Mouse (Mus musculus): ENCODE results near the gene Riok1. TPM values are rescaled to one million over a fixed set of nuclear protein-coding genes. Genes with fewer than 3 reads are reported as not detected.

Riok1 gene
- total RNA-seq (2014; rRNA removed; ENCODE audit: low replicate concordance) (21.8 and 33.1 TPM in 2 replicates), polyA plus RNA-seq (2015; fragmentation: Nextera tagmentation; extraction: Ambion mirVana) (18.1 and 18.2 TPM in 2 replicates)

- Histone ChIP-seq H3K27ac (ENCODE audit: low read depth) (peak within 1 kb of the TSS; percentile 77), H3K4me1 (ENCODE audit: control insufficient read depth, insufficient read depth) (peaks cover 9% of the 10 kb centered on the region), H3K27me3 (ENCODE audit: control insufficient read depth, insufficient read depth, low read length) (no peaks in the 10 kb centered on the region), H3K4me2 (ENCODE audit: low read depth, low read length) (peak within 1 kb of the TSS; percentile 93), H3K36me3 (replicated peaks; ENCODE audit: control insufficient read depth, insufficient read depth, low read length) (peaks cover 17% of the 10 kb centered on the region), H3K9me3 (replicated peaks; ENCODE audit: control insufficient read depth, low read length) (no peaks in the 10 kb centered on the region), H3K4me3 (ENCODE audit: low read depth, low read length) (peak within 1 kb of the TSS; percentile 82), H3K9ac (replicated peaks; ENCODE audit: low read depth, low read length) (peak within 1 kb of the TSS; percentile 87)
- DNase-seq (ENCODE audit: low spot score) (no peak), ATAC-seq (ENCODE audit: insufficient read depth, low read depth) (peak; percentile 52)
- WGBS = 7% methylated on average over 37 of the region's 37 CpGs
- no peak for TF ChIP-seq EP300 (IDR thresholded peaks at IDR 0.05; ENCODE audit: low read depth)
- TF ChIP-seq CTCF (IDR thresholded peaks at IDR 0.05; ENCODE audit: low read depth) = no peak
Observed at GRCm38 (mm10) chr13:38036343-38037043, at the start of gene Riok1. Gene Riok1 (plus strand): TSS chr13:38036995.

DNA sequence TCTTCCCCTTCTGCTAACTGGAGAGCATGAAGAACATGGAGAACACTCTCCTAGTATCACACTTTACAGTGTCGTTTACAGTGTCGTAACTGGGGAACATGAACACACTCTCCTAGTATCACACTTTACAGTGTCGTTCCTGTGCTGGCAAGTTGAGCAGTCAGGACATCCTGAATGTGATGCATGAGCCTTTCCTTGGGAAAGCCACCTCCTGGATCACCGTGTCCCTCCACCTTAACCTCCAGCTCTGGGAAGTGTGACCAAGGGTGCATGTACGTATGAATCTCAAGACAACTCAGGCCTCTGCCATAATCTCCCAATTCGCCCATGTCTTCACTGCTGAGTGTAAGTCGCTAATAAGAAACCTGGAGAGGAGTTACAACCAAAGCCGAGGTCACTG, 47.1 kb upstream of the Riok1 start:
- Histone ChIP-seq H3K27ac (ENCODE audit: low read depth) (no peak overlapping the region), H3K4me2 (ENCODE audit: low read depth, low read length) (no peak overlapping the region), H3K9me3 (replicated peaks; ENCODE audit: control insufficient read depth, low read length) (no peaks in the 10 kb centered on the region), H3K36me3 (replicated peaks; ENCODE audit: control insufficient read depth, insufficient read depth, low read length) (peaks cover 67% of the 10 kb centered on the region), H3K27me3 (ENCODE audit: control insufficient read depth, insufficient read depth, low read length) (no peaks in the 10 kb centered on the region), H3K4me3 (ENCODE audit: low read depth, low read length) (no peak overlapping the region), H3K9ac (replicated peaks; ENCODE audit: low read depth, low read length) (no peak overlapping the region), H3K4me1 (ENCODE audit: control insufficient read depth, insufficient read depth) (peaks cover 10% of the 10 kb centered on the region)
- no peak for ATAC-seq (ENCODE audit: insufficient read depth, low read depth)
- WGBS = 87% methylated on average over 8 of the region's 8 CpGs
- no peak for TF ChIP-seq EP300 (IDR thresholded peaks at IDR 0.05; ENCODE audit: low read depth)
- TF ChIP-seq CTCF (IDR thresholded peaks at IDR 0.05; ENCODE audit: low read depth) = no peak
- no peak for DNase-seq (ENCODE audit: low spot score)

DNA sequence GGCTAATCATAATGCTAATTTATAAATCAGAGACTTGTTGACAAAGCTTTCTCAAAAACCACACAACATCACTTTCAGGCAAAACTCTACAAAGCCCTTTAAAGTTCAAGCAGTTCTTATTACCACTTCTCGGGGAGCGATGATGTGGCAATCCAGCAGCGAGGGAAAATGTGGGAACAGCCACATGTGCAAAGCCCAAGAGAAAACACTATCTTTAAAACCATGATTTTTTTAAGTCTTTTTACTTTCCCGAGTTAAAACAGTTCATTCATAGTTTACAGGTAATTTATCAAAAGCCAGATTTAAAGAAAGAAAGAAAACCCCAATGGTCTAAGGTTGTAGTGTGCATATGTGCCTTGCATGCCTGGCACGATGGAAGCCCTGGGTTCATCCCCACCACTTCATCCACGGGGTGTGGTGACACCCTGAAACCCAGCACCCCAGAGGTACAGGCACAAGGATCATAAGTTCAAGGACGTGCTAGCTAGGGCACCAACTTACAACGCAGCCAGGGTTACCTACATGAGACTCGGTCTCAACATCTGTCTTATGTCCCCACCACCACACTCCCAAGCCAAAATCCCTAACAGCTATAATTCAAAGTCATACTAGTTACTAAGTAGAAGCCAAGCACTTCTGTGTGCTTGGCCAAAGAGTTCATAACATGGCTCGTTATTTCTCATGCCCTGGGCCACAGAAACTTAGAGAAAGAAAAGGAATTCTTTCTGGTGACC, 44.0 kb upstream of the Riok1 start:
- H3K27ac ChIP-seq (ENCODE audit: low read depth) = peak overlapping the region; percentile 94
- no peaks in the 10 kb centered on the region for H3K27me3 ChIP-seq (ENCODE audit: control insufficient read depth, insufficient read depth, low read length)
- peak overlapping the region; percentile 83 for H3K4me3 ChIP-seq (ENCODE audit: low read depth, low read length)
- ATAC-seq (ENCODE audit: insufficient read depth, low read depth) = no peak
- 10% methylated on average over 10 of the region's 10 CpGs for WGBS
- DNase-seq (ENCODE audit: low spot score) = peak; percentile 12
- H3K4me2 ChIP-seq (ENCODE audit: low read depth, low read length) = peak overlapping the region; percentile 78
- H3K36me3 ChIP-seq (replicated peaks; ENCODE audit: control insufficient read depth, insufficient read depth, low read length) = peaks cover 39% of the 10 kb centered on the region
- no peaks in the 10 kb centered on the region for H3K9me3 ChIP-seq (replicated peaks; ENCODE audit: control insufficient read depth, low read length)
- peaks cover 10% of the 10 kb centered on the region for H3K4me1 ChIP-seq (ENCODE audit: control insufficient read depth, insufficient read depth)
- peak overlapping the region; percentile 83 for H3K9ac ChIP-seq (replicated peaks; ENCODE audit: low read depth, low read length)
- no peak for TF ChIP-seq CTCF (IDR thresholded peaks at IDR 0.05; ENCODE audit: low read depth)
- no peak for TF ChIP-seq EP300 (IDR thresholded peaks at IDR 0.05; ENCODE audit: low read depth)

- peak overlapping the region; percentile 94 for H3K27ac ChIP-seq (ENCODE audit: low read depth)
- no peak for ATAC-seq (ENCODE audit: insufficient read depth, low read depth)
- TF ChIP-seq EP300 (IDR thresholded peaks at IDR 0.05; ENCODE audit: low read depth) = no peak
- TF ChIP-seq CTCF (IDR thresholded peaks at IDR 0.05; ENCODE audit: low read depth) = no peak
- under 1% methylated on average over 17 of the region's 17 CpGs for WGBS
- peak overlapping the region; percentile 83 for H3K9ac ChIP-seq (replicated peaks; ENCODE audit: low read depth, low read length)
- H3K36me3 ChIP-seq (replicated peaks; ENCODE audit: control insufficient read depth, insufficient read depth, low read length) = peaks cover 33% of the 10 kb centered on the region
- H3K4me3 ChIP-seq (ENCODE audit: low read depth, low read length) = peak overlapping the region; percentile 83
- peaks cover 10% of the 10 kb centered on the region for H3K4me1 ChIP-seq (ENCODE audit: control insufficient read depth, insufficient read depth)
- H3K27me3 ChIP-seq (ENCODE audit: control insufficient read depth, insufficient read depth, low read length) = no peaks in the 10 kb centered on the region
- H3K9me3 ChIP-seq (replicated peaks; ENCODE audit: control insufficient read depth, low read length) = no peaks in the 10 kb centered on the region
- no peak for DNase-seq (ENCODE audit: low spot score)
- H3K4me2 ChIP-seq (ENCODE audit: low read depth, low read length) = peak overlapping the region; percentile 78
Observed at GRCm38 (mm10) chr13:37993376-37993703, 43.5 kb upstream of the Riok1 start.

DNA sequence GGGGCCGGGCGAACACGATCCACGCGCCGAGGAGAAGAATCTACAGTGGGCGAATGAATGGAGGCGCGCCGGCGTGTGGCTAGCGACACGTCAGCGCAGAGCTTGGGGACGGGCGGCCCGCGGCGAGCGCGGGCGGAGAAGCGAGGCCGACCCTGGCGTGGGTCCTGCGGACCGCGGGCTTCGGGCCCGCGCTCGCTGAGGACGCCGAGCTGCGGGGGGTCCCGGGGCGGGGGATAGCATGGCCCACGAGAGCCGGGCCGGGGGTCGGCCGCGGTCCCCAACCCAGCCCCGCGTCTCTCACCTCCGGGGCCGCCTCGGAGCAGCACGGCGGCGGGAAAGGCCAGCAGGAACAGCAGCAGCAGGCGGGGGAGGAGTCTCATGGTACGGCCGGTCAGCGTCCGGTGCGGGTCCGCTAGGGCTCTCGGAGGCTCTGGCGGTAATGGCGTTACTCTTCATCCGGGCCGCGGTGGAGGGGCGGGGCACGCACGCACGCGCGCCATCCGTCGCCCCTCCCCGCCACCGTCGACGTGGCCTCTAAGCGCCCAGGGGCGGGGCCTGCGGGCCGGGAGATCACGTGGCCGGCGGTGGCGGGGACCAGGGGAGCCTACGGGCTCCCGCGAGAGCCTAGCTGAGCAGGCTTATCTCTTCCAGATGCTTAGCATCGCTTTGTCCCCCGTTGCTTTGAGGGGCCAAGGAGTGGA, 42.9 kb upstream of the Riok1 start, which contains the start of gene Ssr1:
Gene Ssr1 (minus strand): TSS at position 514 of the 701 bp plus-strand sequence.
- ATAC-seq (ENCODE audit: insufficient read depth, low read depth) (peak; percentile 99), DNase-seq (ENCODE audit: low spot score) (peak; percentile 95)
- Histone ChIP-seq H3K27ac (ENCODE audit: low read depth) (peak within 1 kb of the TSS; percentile 94), H3K27me3 (ENCODE audit: control insufficient read depth, insufficient read depth, low read length) (no peaks in the 10 kb centered on the region), H3K9ac (replicated peaks; ENCODE audit: low read depth, low read length) (peak within 1 kb of the TSS; percentile 83), H3K4me3 (ENCODE audit: low read depth, low read length) (peak within 1 kb of the TSS; percentile 83), H3K36me3 (replicated peaks; ENCODE audit: control insufficient read depth, insufficient read depth, low read length) (peaks cover 28% of the 10 kb centered on the region), H3K4me2 (ENCODE audit: low read depth, low read length) (peak within 1 kb of the TSS; percentile 78), H3K4me1 (ENCODE audit: control insufficient read depth, insufficient read depth) (peaks cover 10% of the 10 kb centered on the region), H3K9me3 (replicated peaks; ENCODE audit: control insufficient read depth, low read length) (no peaks in the 10 kb centered on the region)
- TF ChIP-seq CTCF (IDR thresholded peaks at IDR 0.05; ENCODE audit: low read depth) (no peak), EP300 (IDR thresholded peaks at IDR 0.05; ENCODE audit: low read depth) (0 out of 2 replicates have a peak, but pooled peaks have one; percentile 29)
- WGBS = under 1% methylated on average over 68 of the region's 89 CpGs
